Mouse (Mus musculus) embryonic fibroblast, embryonic 13.5 days (primary cell): ENCODE data around the gene Fam198a. TPM values are rescaled to one million over a fixed set of nuclear protein-coding genes. Genes with fewer than 3 reads are reported as not detected.

ENCODE experiments used
- H3K27ac ChIP-seq: 2 replicates; pipeline ENCODE4 v1.5.1; 2012; ENCODE audit warnings: low read length, control low read depth, inconsistent platforms; ENCODE audit not compliant: insufficient read depth
- H3K4me1 ChIP-seq: 2 replicates; pipeline ENCODE4 v1.6.1; 2011; ENCODE audit warnings: low read length; ENCODE audit not compliant: control insufficient read depth, insufficient read depth
- H3K4me3 ChIP-seq: 2 replicates; pipeline ENCODE4 v1.5.1; 2011; ENCODE audit warnings: mild to moderate bottlenecking, control low read depth, low read length; ENCODE audit not compliant: insufficient read depth
- CTCF ChIP-seq: IDR thresholded peaks from 2 replicates; pipeline ENCODE4 v1.5.1; 2011; ENCODE audit warnings: mild to moderate bottlenecking, control low read depth, low read length, moderate library complexity, borderline replicate concordance; ENCODE audit not compliant: insufficient read depth
- POLR2A ChIP-seq: IDR thresholded peaks from 2 replicates; pipeline ENCODE4 v1.6.1; 2011; ENCODE audit warnings: low read depth, mild to moderate bottlenecking, control low read depth, low read length, moderate library complexity
- polyA plus RNA-seq: library from polyadenylated mRNA; stranded (reverse); fragments of >200 nt; gene quantifications from 2 replicates; pipeline ENCODE4 v1.2.4, GENCODE M21; 2011; ENCODE audit warnings: low read depth; ENCODE audit not compliant: missing spikeins, insufficient read length

Fam198a gene
- polyA plus RNA-seq, 1 experiment = 0.98 TPM

GRCm38 (mm10) chr9:121948431-121948830 lies 2.4 kb upstream of the Fam198a start:
- Histone ChIP-seq H3K27ac (no peak overlapping the region), H3K4me3 (no peak overlapping the region), H3K4me1 (0 out of 2 replicates have a peak, but pooled peaks cover 2% of the 10 kb centered on the region)
- TF ChIP-seq CTCF (no peak), POLR2A (no peak)

- H3K4me1 ChIP-seq = 0 out of 2 replicates have a peak, but pooled peaks cover 2% of the 10 kb centered on the region
- TF ChIP-seq CTCF (no peak), POLR2A (no peak)
- no peak overlapping the region for H3K27ac ChIP-seq
- no peak overlapping the region for H3K4me3 ChIP-seq
Measured at GRCm38 (mm10) chr9:121951114-121951423, 281 bp downstream of the Fam198a start.

- Histone ChIP-seq H3K27ac (no peak overlapping the region), H3K4me3 (no peak overlapping the region), H3K4me1 (0 out of 2 replicates have a peak, but pooled peaks cover 2% of the 10 kb centered on the region)
- no peak for TF ChIP-seq POLR2A
- TF ChIP-seq CTCF = no peak
Measured at GRCm38 (mm10) chr9:121952596-121952995, 1.8 kb downstream of the Fam198a start.

GRCm38 (mm10) chr9:121959966-121960635 lies 9.3 kb downstream of the Fam198a start:
- H3K27ac ChIP-seq = no peak overlapping the region
- H3K4me1 ChIP-seq = peaks cover 7% of the 10 kb centered on the region; the same call in 1 of the 2 replicates
- H3K4me3 ChIP-seq = no peak overlapping the region
- TF ChIP-seq CTCF = no peak
- no peak for TF ChIP-seq POLR2A

GRCm38 (mm10) chr9:121964941-121965340 lies 14.2 kb downstream of the Fam198a start:
- H3K27ac ChIP-seq = no peak overlapping the region
- no peak for TF ChIP-seq POLR2A
- TF ChIP-seq CTCF = no peak
- no peak overlapping the region for H3K4me3 ChIP-seq
- peaks cover 4% of the 10 kb centered on the region; the same call in 1 of the 2 replicates for H3K4me1 ChIP-seq

- Histone ChIP-seq H3K4me3 (no peak overlapping the region), H3K4me1 (no peaks in the 10 kb centered on the region; the same call in 1 of the 2 replicates), H3K27ac (no peak overlapping the region)
- TF ChIP-seq POLR2A = no peak
Measured at GRCm38 (mm10) chr9:121968258-121968657, 17.5 kb downstream of the Fam198a start.

GRCm38 (mm10) chr9:121969841-121970381 lies 19.1 kb downstream of the Fam198a start:
- no peaks in the 10 kb centered on the region; the same call in 1 of the 2 replicates for H3K4me1 ChIP-seq
- no peak overlapping the region for H3K4me3 ChIP-seq
- H3K27ac ChIP-seq = no peak overlapping the region; the same call in 1 of the 2 replicates
- TF ChIP-seq POLR2A (no peak), CTCF (no peak)

- no peak overlapping the region for H3K4me3 ChIP-seq
- H3K4me1 ChIP-seq = no peaks in the 10 kb centered on the region; the same call in 1 of the 2 replicates
- no peak for TF ChIP-seq POLR2A
- TF ChIP-seq CTCF = no peak
- no peak overlapping the region for H3K27ac ChIP-seq
Measured at GRCm38 (mm10) chr9:121973207-121973606, 22.4 kb downstream of the Fam198a start.

- no peak for TF ChIP-seq CTCF
- TF ChIP-seq POLR2A = no peak
- H3K4me1 ChIP-seq = no peaks in the 10 kb centered on the region
- no peak overlapping the region for H3K4me3 ChIP-seq
- H3K27ac ChIP-seq = no peak overlapping the region
Measured at GRCm38 (mm10) chr9:121974141-121974986, 23.6 kb downstream of the Fam198a start.

- Histone ChIP-seq H3K27ac (no peak overlapping the region), H3K4me1 (no peaks in the 10 kb centered on the region), H3K4me3 (no peak overlapping the region)
- TF ChIP-seq CTCF (no peak), POLR2A (no peak)
Measured at GRCm38 (mm10) chr9:121975321-121975720, 24.5 kb downstream of the Fam198a start.
